ENCODE assay signal across 17 mouse cellular contexts in genomic region chr9:58530407-58530806, GRCm38 (mm10). TPM values are rescaled to one million over a fixed set of nuclear protein-coding genes. Genes with fewer than 3 reads are reported as not detected.
"Had no signal": no experiment of that assay in that cellular context is flagged by ENCODE, and none has a peak within 500 bp of the region (broad histone marks: within the 10 kb centered on the region; RNA-seq: fewer than 3 reads in every experiment).

No protein-coding gene starts in this region.

- H3K4me2 ChIP-seq: neural tube, embryonic 13.5 days; neural tube, embryonic 15.5 days; stomach, embryonic 15.5 days had no signal

- H3K27me3 ChIP-seq: neural tube, embryonic 13.5 days; neural tube, embryonic 15.5 days; stomach, embryonic 15.5 days had no signal

- H3K4me1 ChIP-seq: neural tube, embryonic 13.5 days; neural tube, embryonic 15.5 days; stomach, embryonic 15.5 days had no signal

- H3K9me3 ChIP-seq: neural tube, embryonic 13.5 days; neural tube, embryonic 15.5 days; stomach, embryonic 15.5 days had no signal

- H3K27ac ChIP-seq: neural tube, embryonic 13.5 days; neural tube, embryonic 15.5 days; stomach, embryonic 15.5 days; stomach, postnatal 0 days had no signal

- DNase-seq: retina, postnatal 1 day; right cerebral cortex, adult 18-20 months; right cerebral cortex, postnatal 14 days; right cerebral cortex, postnatal 25 days; right cerebral cortex, postnatal 4 days; spleen, adult 18-20 months; thymus, adult 18-20 months; thymus, adult 2 months; thymus, postnatal 14 days; thymus, postnatal 25 days; thymus, postnatal 36 days; thymus, postnatal 4 days had no signal

- H3K4me3 ChIP-seq: neural tube, embryonic 13.5 days; neural tube, embryonic 15.5 days; stomach, embryonic 15.5 days had no signal

- H3K9ac ChIP-seq: neural tube, embryonic 13.5 days; neural tube, embryonic 15.5 days; stomach, embryonic 15.5 days had no signal

RNA-seq across cellular contexts. Expression of gene Insyn1, which starts 42.0 kb away (rescaled TPM):
- total RNA-seq: neutrophil, adult 5-6 weeks had no signal
